Mouse (Mus musculus): ENCODE measurements at regions not wholly inside any gene's neighbourhood (a gene's known extent, or its start where the extent isn't known, plus 50 kb on each side); places are given as distances from the start of the nearest gene placed in this dataset.

GRCm38 (mm10) chr10:126176759-126177473 is 210.9 kb downstream of the Lrig3 start:
- no peak for DNase-seq (ENCODE audit: low spot score in 2 of 2)

GRCm38 (mm10) chr10:126182386-126182785 is 216.4 kb downstream of the Lrig3 start:
- DNase-seq (ENCODE audit: low spot score in 2 of 2): no peak

- no peak for DNase-seq (ENCODE audit: low spot score in 2 of 2)
Observed at GRCm38 (mm10) chr10:126183961-126184360, 218.0 kb downstream of the Lrig3 start.

- no peak for DNase-seq (ENCODE audit: low spot score in 2 of 2)
Observed at GRCm38 (mm10) chr10:126185410-126185809, 219.4 kb downstream of the Lrig3 start.

- DNase-seq (ENCODE audit: low spot score in 2 of 2): no peak
Observed at GRCm38 (mm10) chr10:126186086-126186485, 220.1 kb downstream of the Lrig3 start.

- no peak for DNase-seq (ENCODE audit: low spot score in 2 of 2)
Observed at GRCm38 (mm10) chr10:126189001-126189400, 223.0 kb downstream of the Lrig3 start.
